Mouse (Mus musculus): ENCODE measurements around the gene Asna1. TPM values are rescaled to one million over a fixed set of nuclear protein-coding genes. Genes with fewer than 3 reads are reported as not detected.
A peak's percentile ranks its signal among the peaks of the same experiment; 100 is the strongest.

Asna1 gene
- polyA plus RNA-seq, 1 experiment = 267 TPM

DNA sequence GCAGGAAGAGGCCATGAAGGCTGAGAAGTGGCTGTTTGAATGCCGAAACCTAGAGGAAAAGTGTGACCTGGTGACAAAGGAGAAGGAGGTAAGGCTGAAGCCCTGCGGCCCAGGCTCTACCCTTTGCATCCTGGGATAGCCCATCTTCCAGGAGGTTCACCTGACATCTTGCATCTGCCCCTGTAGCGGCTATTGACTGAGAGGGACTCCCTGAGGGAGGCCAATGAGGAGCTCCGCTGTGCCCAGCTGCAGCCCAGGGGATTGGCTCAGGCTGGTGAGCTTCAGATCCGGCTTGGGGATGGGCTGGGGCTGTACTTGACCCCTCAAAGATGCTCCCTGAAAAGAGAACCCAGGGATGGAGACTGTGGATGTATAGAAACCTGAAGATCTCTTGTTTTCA, 28.1 kb downstream of the Asna1 start:
- TF ChIP-seq POLR2A (IDR thresholded peaks at IDR 0.05; ENCODE audit: extremely low read depth, insufficient read depth, low read length) (no peak), CTCF (IDR thresholded peaks at IDR 0.05; ENCODE audit: extremely low read depth, insufficient read depth, low read length) (no peak)
- Histone ChIP-seq H3K4me1 (ENCODE audit: control insufficient read depth, insufficient read depth, low read length) (no peaks in the 10 kb centered on the region), H3K4me3 (ENCODE audit: insufficient read depth, low read length) (no peak overlapping the region)

DNA sequence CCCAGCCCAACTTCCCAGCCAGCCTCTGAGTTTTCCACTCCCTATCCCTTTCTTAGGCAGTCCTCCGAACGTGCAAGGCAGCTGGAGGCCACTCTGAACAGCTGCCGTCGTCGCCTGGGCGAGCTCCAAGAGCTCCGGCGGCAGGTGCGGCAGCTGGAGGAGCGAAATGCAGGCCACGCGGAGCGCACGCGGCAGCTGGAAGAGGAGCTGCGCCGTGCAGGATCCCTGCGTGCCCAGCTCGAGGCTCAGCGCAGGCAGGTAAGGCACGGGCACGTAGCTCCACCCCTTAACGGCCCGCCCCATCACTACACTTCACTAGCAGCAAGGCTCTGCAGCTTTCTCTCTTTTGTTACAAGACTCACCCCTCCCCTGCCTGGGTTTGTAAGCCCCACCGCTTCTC, 29.4 kb downstream of the Asna1 start:
- Histone ChIP-seq H3K4me1 (ENCODE audit: control insufficient read depth, insufficient read depth, low read length) (0 out of 2 replicates have a peak, but pooled peaks cover 2% of the 10 kb centered on the region), H3K4me3 (ENCODE audit: insufficient read depth, low read length) (no peak overlapping the region), H3K27ac (ENCODE audit: insufficient read depth, low read length) (no peak overlapping the region)
- TF ChIP-seq POLR2A (IDR thresholded peaks at IDR 0.05; ENCODE audit: extremely low read depth, insufficient read depth, low read length) = no peak
- TF ChIP-seq CTCF (IDR thresholded peaks at IDR 0.05; ENCODE audit: extremely low read depth, insufficient read depth, low read length) = no peak

More for the DNA sequence above, 28.1 kb downstream of the Asna1 start:
- H3K27ac ChIP-seq (ENCODE audit: insufficient read depth, low read length) = no peak overlapping the region

DNA sequence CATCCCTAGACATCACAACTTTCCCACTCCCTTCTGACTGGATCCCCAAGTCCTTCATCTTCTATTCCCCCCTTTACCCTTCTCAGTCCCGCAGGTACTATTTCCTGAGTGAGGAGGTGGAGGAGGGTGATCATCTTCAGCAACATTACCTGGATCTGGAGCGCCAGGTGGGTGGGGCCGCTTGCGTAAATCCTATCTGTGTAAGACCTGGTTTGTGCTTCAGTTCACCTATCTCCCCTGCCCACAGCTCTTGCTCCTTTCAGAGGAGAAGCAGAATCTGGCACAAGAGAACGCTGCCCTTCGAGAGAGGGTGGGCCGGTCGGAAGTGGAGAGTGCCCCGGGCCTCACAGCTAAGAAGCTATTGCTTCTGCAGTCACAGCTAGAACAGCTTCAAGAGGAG, 30.7 kb downstream of the Asna1 start:
- TF ChIP-seq POLR2A (IDR thresholded peaks at IDR 0.05; ENCODE audit: extremely low read depth, insufficient read depth, low read length) (no peak), CTCF (IDR thresholded peaks at IDR 0.05; ENCODE audit: extremely low read depth, insufficient read depth, low read length) (no peak)
- H3K4me3 ChIP-seq (ENCODE audit: insufficient read depth, low read length) = no peak overlapping the region
- H3K4me1 ChIP-seq (ENCODE audit: control insufficient read depth, insufficient read depth, low read length) = 0 out of 2 replicates have a peak, but pooled peaks cover 2% of the 10 kb centered on the region
- no peak overlapping the region for H3K27ac ChIP-seq (ENCODE audit: insufficient read depth, low read length)

DNA sequence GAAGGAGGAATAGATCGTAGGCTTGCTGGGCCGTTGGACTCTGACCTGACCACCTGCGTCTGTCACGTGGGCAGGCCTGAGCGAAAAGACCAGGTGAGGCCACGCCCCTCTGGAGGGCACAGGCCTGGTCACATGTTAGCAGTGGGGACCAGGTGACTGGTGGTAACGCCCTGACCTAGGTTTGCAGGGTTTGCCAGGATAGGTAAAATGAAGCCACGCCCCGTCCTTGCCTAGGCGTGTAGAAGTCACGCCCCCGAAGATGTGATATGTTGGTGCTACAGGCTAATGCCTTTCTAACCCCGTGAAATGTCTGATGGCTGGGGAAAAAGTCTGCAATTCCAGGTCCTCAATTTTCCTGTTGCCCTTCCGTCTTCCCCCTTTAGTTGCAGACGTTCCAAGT, 34.2 kb downstream of the Asna1 start:
- Histone ChIP-seq H3K4me1 (ENCODE audit: control insufficient read depth, insufficient read depth, low read length) (peaks cover 6% of the 10 kb centered on the region; the same call in 1 of the 2 replicates), H3K4me3 (ENCODE audit: insufficient read depth, low read length) (peak overlapping the region; percentile 43), H3K27ac (ENCODE audit: insufficient read depth, low read length) (no peak overlapping the region)
- TF ChIP-seq POLR2A (IDR thresholded peaks at IDR 0.05; ENCODE audit: extremely low read depth, insufficient read depth, low read length) = no peak
- no peak for TF ChIP-seq CTCF (IDR thresholded peaks at IDR 0.05; ENCODE audit: extremely low read depth, insufficient read depth, low read length)

DNA sequence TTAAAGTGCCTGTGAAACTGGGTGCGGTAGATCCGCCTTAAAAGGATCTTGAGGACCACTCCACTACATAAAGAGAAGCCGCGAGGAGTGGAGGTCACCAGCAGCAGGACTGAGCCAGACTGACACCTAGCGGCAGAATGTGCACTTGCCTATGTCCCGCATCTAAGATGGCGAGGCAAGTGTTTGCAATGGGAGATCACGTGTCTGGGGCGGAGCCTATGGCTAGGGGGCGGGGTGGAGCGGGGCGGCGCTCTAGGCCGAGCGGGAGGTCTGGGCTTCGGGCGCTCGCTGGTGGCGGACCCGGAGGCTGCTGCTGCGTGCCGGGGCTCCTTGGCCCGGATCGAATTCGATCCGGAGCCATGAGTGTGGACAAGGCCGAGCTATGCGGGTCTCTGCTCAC, 34.7 kb downstream of the Asna1 start, which contains the start of gene Hook2:
TSS of gene Hook2 (plus strand) at position 255 of the 400 bp plus-strand sequence.
- H3K4me3 ChIP-seq (ENCODE audit: insufficient read depth, low read length) = peak within 1 kb of the TSS; percentile 43
- peak; percentile 85; the same call in 1 of the 2 replicates for TF ChIP-seq POLR2A (IDR thresholded peaks at IDR 0.05; ENCODE audit: extremely low read depth, insufficient read depth, low read length)
- TF ChIP-seq CTCF (IDR thresholded peaks at IDR 0.05; ENCODE audit: extremely low read depth, insufficient read depth, low read length) = peak; percentile 94
- H3K4me1 ChIP-seq (ENCODE audit: control insufficient read depth, insufficient read depth, low read length) = peaks cover 6% of the 10 kb centered on the region; the same call in 1 of the 2 replicates
- H3K27ac ChIP-seq (ENCODE audit: insufficient read depth, low read length) = peak within 1 kb of the TSS; percentile 32

DNA sequence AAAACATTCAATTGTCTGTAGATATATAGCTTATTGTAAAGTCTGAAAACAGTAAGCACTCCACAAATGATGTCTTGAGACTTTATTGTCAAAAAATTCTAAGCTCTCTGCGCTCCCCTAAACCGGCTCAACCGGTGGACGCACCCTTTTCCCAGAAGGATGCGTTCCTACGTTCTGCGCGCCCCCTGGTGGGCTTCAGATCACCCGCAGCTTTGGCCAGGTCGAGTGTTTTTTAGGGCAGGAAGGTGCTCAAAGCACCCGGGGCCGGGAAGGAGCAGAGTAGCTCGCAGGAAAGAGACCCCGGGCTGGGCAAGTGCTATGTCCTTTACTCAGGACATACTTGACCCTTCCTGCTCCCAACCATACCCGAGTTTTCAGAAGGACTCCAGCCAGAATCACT, 35.3 kb downstream of the Asna1 start:
- Histone ChIP-seq H3K4me3 (ENCODE audit: insufficient read depth, low read length) (peak overlapping the region; percentile 43), H3K27ac (ENCODE audit: insufficient read depth, low read length) (peak overlapping the region; percentile 32), H3K4me1 (ENCODE audit: control insufficient read depth, insufficient read depth, low read length) (peaks cover 7% of the 10 kb centered on the region; the same call in 1 of the 2 replicates)
- TF ChIP-seq POLR2A (IDR thresholded peaks at IDR 0.05; ENCODE audit: extremely low read depth, insufficient read depth, low read length) = no peak
- TF ChIP-seq CTCF (IDR thresholded peaks at IDR 0.05; ENCODE audit: extremely low read depth, insufficient read depth, low read length) = peak; percentile 66

DNA sequence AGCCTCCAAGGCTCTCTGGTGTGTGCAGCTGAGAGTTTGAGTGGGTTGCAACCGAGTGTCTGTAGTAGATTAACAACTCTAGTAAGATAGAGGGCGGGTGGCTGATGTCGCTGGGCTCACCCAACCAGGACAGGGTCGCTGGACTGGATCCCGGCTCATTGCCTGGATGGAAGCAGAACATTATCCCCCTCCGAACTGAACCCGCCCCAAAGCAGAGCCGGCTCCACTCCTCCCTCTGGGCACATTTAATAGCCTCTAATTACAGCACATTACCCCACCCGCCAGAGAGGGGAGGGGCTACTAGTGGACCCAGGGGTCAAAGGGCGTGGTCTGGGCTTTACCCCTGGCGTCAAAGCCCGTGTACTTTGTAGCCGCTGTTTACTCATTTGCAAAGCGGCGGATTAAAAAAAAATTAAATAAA, 35.8 kb downstream of the Asna1 start:
- no peak for TF ChIP-seq CTCF (IDR thresholded peaks at IDR 0.05; ENCODE audit: extremely low read depth, insufficient read depth, low read length)
- TF ChIP-seq POLR2A (IDR thresholded peaks at IDR 0.05; ENCODE audit: extremely low read depth, insufficient read depth, low read length) = no peak
- H3K27ac ChIP-seq (ENCODE audit: insufficient read depth, low read length) = no peak overlapping the region
- H3K4me3 ChIP-seq (ENCODE audit: insufficient read depth, low read length) = no peak overlapping the region; the same call in 1 of the 2 replicates
- H3K4me1 ChIP-seq (ENCODE audit: control insufficient read depth, insufficient read depth, low read length) = peaks cover 7% of the 10 kb centered on the region; the same call in 1 of the 2 replicates

DNA sequence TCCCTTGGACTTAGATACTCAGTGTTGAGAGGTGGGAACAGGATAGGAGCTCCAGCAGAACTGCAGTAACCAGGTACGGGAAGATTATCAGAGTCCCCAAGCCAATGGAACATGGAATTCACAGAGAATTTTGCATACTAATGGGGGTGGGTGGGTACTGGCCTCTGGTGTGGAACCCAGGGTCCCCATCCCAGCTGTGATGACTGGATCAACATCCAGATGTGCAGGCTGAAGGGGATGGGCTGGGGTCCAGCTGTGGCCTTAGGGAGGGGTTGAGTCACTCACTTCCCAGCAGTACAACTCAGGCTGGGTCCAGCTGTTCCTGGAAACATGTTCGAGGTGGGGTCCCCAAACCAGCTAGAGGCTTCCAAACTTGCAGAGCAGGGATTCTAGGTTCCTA, 37.2 kb downstream of the Asna1 start:
- H3K4me3 ChIP-seq (ENCODE audit: insufficient read depth, low read length) = no peak overlapping the region
- TF ChIP-seq POLR2A (IDR thresholded peaks at IDR 0.05; ENCODE audit: extremely low read depth, insufficient read depth, low read length) = no peak
- TF ChIP-seq CTCF (IDR thresholded peaks at IDR 0.05; ENCODE audit: extremely low read depth, insufficient read depth, low read length) = no peak
- H3K27ac ChIP-seq (ENCODE audit: insufficient read depth, low read length) = no peak overlapping the region
- peaks cover 7% of the 10 kb centered on the region; the same call in 1 of the 2 replicates for H3K4me1 ChIP-seq (ENCODE audit: control insufficient read depth, insufficient read depth, low read length)

DNA sequence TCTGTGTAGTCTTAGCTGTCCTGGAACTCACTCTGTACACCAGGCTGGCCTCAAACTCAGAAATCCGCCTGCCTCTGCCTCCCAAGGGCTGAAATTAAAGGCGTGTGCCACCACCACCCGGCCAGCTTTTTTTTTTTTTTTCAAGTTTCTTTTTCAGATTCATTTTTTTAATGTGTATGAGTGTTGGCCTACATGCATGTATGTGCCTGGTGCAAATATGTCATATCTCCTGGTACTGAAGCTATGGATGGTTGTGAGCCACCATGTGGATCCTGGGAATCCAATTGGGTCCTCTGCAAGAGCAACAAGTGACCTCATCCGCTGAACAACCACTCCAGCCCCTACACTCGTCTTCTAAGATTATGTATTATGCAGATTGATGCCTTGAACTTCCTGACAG, 37.7 kb downstream of the Asna1 start:
- TF ChIP-seq POLR2A (IDR thresholded peaks at IDR 0.05; ENCODE audit: extremely low read depth, insufficient read depth, low read length) = no peak
- no peak for TF ChIP-seq CTCF (IDR thresholded peaks at IDR 0.05; ENCODE audit: extremely low read depth, insufficient read depth, low read length)
- no peak overlapping the region for H3K4me3 ChIP-seq (ENCODE audit: insufficient read depth, low read length)
- peaks cover 7% of the 10 kb centered on the region; the same call in 1 of the 2 replicates for H3K4me1 ChIP-seq (ENCODE audit: control insufficient read depth, insufficient read depth, low read length)
- no peak overlapping the region for H3K27ac ChIP-seq (ENCODE audit: insufficient read depth, low read length)

DNA sequence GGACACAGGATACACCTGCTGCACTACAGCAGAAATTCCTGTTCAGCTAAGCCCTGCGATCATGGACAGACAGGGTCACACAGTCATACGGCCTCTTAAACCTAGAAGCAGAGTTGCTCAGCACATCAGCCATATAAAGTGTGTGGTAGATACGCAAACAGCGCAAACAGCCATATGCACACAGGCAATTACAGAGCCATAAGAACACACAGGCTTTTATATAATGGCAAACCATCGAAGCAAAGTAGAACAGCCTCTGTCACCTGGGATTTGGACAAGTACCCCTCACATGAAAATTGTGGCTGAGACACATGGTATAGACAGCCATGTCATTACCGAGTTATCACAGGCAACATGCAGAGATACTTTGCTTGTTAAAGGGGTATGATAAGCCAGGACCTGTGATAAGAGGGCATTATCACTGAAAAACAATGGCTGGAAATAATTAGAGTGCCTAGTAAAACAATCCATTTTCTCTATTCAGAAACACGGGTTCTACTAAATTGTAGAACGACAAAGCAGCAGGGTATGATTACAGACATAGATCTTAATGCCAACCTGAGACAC, 38.6 kb downstream of the Asna1 start:
- Histone ChIP-seq H3K4me3 (ENCODE audit: insufficient read depth, low read length) (peak overlapping the region; percentile 55; the same call in 1 of the 2 replicates), H3K4me1 (ENCODE audit: control insufficient read depth, insufficient read depth, low read length) (peaks cover 7% of the 10 kb centered on the region; the same call in 1 of the 2 replicates), H3K27ac (ENCODE audit: insufficient read depth, low read length) (peak overlapping the region; percentile 62)
- TF ChIP-seq CTCF (IDR thresholded peaks at IDR 0.05; ENCODE audit: extremely low read depth, insufficient read depth, low read length) = no peak
- TF ChIP-seq POLR2A (IDR thresholded peaks at IDR 0.05; ENCODE audit: extremely low read depth, insufficient read depth, low read length) = no peak

All from cortical plate, adult 2 months (tissue).